Mouse (Mus musculus): ENCODE measurements around the gene Gm20696. TPM values are rescaled to one million over a fixed set of nuclear protein-coding genes. Genes with fewer than 3 reads are reported as not detected.

Gm20696 gene
- polyA plus RNA-seq, 1 experiment: 5.7 TPM

GRCm38 (mm10) chr6:99600886-99601285 is 65.7 kb downstream of the Gm20696 start:
- no peaks in the 10 kb centered on the region for H3K4me1 ChIP-seq (ENCODE audit: control insufficient read depth, insufficient read depth, low read length)
- H3K27ac ChIP-seq (ENCODE audit: control insufficient read depth, insufficient read depth, low read depth, low read length, poor library complexity): no peak overlapping the region
- WGBS: 45% methylated on average over 8 of the region's 8 CpGs
- TF ChIP-seq CTCF (IDR thresholded peaks at IDR 0.05; ENCODE audit: control insufficient read depth, insufficient read depth, low read length) (no peak), POLR2A (IDR thresholded peaks at IDR 0.05; ENCODE audit: borderline replicate concordance, control insufficient read depth, low read depth, low read length) (no peak)
- H3K4me3 ChIP-seq (replicated peaks; ENCODE audit: control insufficient read depth, low read depth, low read length): no peak overlapping the region

DNA sequence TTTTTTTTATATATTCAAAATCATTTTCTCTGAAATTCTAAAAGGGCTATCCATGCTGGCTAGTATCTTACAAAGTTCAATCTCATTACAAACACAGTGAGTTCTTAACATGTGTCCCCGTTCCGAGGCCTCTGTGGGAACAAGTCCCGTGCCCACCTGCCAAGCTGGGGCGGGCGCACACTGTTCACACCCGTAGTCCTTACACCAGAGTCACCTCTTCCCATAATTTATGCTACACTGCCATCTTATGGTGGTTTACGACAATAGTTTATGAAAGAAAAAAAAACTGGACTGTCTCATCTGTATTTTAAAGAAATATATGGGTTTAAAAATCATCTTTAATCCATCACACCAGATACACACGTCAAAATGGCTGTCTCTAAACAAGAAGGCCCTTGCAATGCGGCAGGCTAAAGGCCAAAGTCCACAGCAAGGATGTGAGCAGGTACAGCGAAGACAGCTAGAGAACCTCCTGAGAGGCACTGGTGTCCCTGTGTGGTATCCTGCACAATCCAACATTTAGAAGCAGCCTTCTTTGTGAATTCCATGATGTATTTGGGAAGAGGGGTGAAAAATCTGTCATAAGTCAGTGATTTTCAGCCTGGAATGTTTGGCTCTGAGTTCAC is 66.3 kb downstream of the Gm20696 start:
- TF ChIP-seq CTCF (IDR thresholded peaks at IDR 0.05; ENCODE audit: control insufficient read depth, insufficient read depth, low read length): peak; percentile 33; the same call in 1 of the 2 replicates
- TF ChIP-seq POLR2A (IDR thresholded peaks at IDR 0.05; ENCODE audit: borderline replicate concordance, control insufficient read depth, low read depth, low read length): no peak
- Histone ChIP-seq H3K4me1 (ENCODE audit: control insufficient read depth, insufficient read depth, low read length) (no peaks in the 10 kb centered on the region), H3K4me3 (replicated peaks; ENCODE audit: control insufficient read depth, low read depth, low read length) (no peak overlapping the region), H3K27ac (ENCODE audit: control insufficient read depth, insufficient read depth, low read depth, low read length, poor library complexity) (no peak overlapping the region)
- WGBS: 19% methylated on average over 10 of the region's 10 CpGs

- Histone ChIP-seq H3K4me1 (ENCODE audit: control insufficient read depth, insufficient read depth, low read length) (no peaks in the 10 kb centered on the region), H3K4me3 (replicated peaks; ENCODE audit: control insufficient read depth, low read depth, low read length) (no peak overlapping the region), H3K27ac (ENCODE audit: control insufficient read depth, insufficient read depth, low read depth, low read length, poor library complexity) (no peak overlapping the region)
- TF ChIP-seq CTCF (IDR thresholded peaks at IDR 0.05; ENCODE audit: control insufficient read depth, insufficient read depth, low read length) (no peak), POLR2A (IDR thresholded peaks at IDR 0.05; ENCODE audit: borderline replicate concordance, control insufficient read depth, low read depth, low read length) (no peak)
- 67% methylated on average over 8 of the region's 8 CpGs for WGBS
These were observed 66.9 kb downstream of the Gm20696 start for GRCm38 (mm10) chr6:99599651-99600050.

GRCm38 (mm10) chr6:99599229-99599628 is 67.4 kb downstream of the Gm20696 start:
- no peak for TF ChIP-seq POLR2A (IDR thresholded peaks at IDR 0.05; ENCODE audit: borderline replicate concordance, control insufficient read depth, low read depth, low read length)
- no peak for TF ChIP-seq CTCF (IDR thresholded peaks at IDR 0.05; ENCODE audit: control insufficient read depth, insufficient read depth, low read length)
- 83% methylated on average over 5 of the region's 5 CpGs for WGBS
- no peak overlapping the region for H3K4me3 ChIP-seq (replicated peaks; ENCODE audit: control insufficient read depth, low read depth, low read length)

DNA sequence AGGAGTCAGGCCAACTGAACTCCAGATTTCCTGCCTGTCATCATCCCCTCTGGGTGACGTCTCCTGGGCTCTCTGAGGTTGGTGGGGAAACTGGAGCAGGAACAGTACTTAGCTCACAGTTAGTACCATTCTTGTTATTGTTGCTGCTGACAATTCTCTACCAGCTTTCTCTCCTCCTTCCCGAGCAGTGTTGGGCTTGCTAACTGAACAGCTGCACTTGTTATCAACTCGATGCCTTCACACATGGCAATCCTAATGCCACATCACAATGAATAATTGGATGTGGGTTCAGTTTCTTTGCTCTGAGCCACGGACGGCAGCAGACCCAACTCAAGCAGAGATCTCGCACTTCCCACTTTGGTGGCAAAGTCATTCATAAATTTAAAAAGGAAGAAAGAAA is 89.6 kb downstream of the Gm20696 start:
- H3K4me3 ChIP-seq (replicated peaks; ENCODE audit: control insufficient read depth, low read depth, low read length): no peak overlapping the region
- WGBS: 38% methylated on average over 6 of the region's 6 CpGs
- TF ChIP-seq CTCF (IDR thresholded peaks at IDR 0.05; ENCODE audit: control insufficient read depth, insufficient read depth, low read length) (no peak), POLR2A (IDR thresholded peaks at IDR 0.05; ENCODE audit: borderline replicate concordance, control insufficient read depth, low read depth, low read length) (no peak)
- H3K27ac ChIP-seq (ENCODE audit: control insufficient read depth, insufficient read depth, low read depth, low read length, poor library complexity): no peak overlapping the region
- no peaks in the 10 kb centered on the region for H3K4me1 ChIP-seq (ENCODE audit: control insufficient read depth, insufficient read depth, low read length)

More at GRCm38 (mm10) chr6:99599229-99599628, 67.4 kb downstream of the Gm20696 start:
- H3K27ac ChIP-seq (ENCODE audit: control insufficient read depth, insufficient read depth, low read depth, low read length, poor library complexity): no peak overlapping the region
- no peaks in the 10 kb centered on the region for H3K4me1 ChIP-seq (ENCODE audit: control insufficient read depth, insufficient read depth, low read length)

DNA sequence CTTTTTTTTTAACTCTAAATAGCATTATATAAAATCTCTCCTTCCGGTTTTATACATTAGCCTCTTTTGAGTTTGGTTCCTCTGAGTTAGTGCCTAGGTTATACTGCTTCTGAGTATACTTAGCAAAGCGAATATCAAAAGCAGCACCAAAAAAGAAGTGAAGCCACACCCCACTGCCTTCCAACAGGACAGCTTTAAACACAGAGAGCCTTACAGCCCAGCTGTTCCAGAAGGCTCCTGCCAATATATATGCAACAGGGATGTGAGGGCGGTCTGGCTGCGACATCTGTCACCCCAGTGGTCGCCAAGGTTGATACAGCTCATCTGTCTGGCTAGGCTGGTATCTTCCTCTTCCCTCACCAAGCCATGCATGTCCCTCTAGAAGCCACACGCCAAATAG is 91.0 kb downstream of the Gm20696 start:
- Histone ChIP-seq H3K27ac (ENCODE audit: control insufficient read depth, insufficient read depth, low read depth, low read length, poor library complexity) (no peak overlapping the region), H3K4me3 (replicated peaks; ENCODE audit: control insufficient read depth, low read depth, low read length) (no peak overlapping the region), H3K4me1 (ENCODE audit: control insufficient read depth, insufficient read depth, low read length) (no peaks in the 10 kb centered on the region)
- 77% methylated on average over 6 of the region's 6 CpGs for WGBS
- TF ChIP-seq CTCF (IDR thresholded peaks at IDR 0.05; ENCODE audit: control insufficient read depth, insufficient read depth, low read length): no peak
- no peak for TF ChIP-seq POLR2A (IDR thresholded peaks at IDR 0.05; ENCODE audit: borderline replicate concordance, control insufficient read depth, low read depth, low read length)

GRCm38 (mm10) chr6:99573343-99573742 is 93.3 kb downstream of the Gm20696 start:
- Histone ChIP-seq H3K4me1 (ENCODE audit: control insufficient read depth, insufficient read depth, low read length) (no peaks in the 10 kb centered on the region), H3K4me3 (replicated peaks; ENCODE audit: control insufficient read depth, low read depth, low read length) (no peak overlapping the region), H3K27ac (ENCODE audit: control insufficient read depth, insufficient read depth, low read depth, low read length, poor library complexity) (no peak overlapping the region)
- WGBS: 70% methylated on average over 2 of the region's 2 CpGs
- TF ChIP-seq CTCF (IDR thresholded peaks at IDR 0.05; ENCODE audit: control insufficient read depth, insufficient read depth, low read length): no peak
- TF ChIP-seq POLR2A (IDR thresholded peaks at IDR 0.05; ENCODE audit: borderline replicate concordance, control insufficient read depth, low read depth, low read length): no peak

DNA sequence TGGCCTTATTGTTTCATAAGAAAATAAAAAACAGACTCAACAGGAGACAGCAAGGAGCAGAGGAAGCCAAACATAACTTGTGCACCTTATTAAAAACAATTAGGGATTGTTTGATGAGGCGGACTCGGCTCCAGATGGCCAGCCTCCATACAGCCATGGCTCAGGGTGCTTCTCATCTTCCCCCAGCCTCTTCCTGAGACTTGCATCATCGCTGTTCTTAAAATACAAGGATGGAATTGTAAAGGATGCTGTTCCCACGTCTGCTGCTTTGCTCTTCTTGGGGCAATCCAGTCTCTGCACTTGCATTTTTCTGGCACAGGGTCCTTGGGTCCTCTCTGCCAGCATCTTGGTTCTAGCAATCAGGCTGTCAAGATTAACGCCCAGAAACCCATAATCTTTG is 94.5 kb downstream of the Gm20696 start:
- Histone ChIP-seq H3K4me3 (replicated peaks; ENCODE audit: control insufficient read depth, low read depth, low read length) (no peak overlapping the region), H3K4me1 (ENCODE audit: control insufficient read depth, insufficient read depth, low read length) (no peaks in the 10 kb centered on the region), H3K27ac (ENCODE audit: control insufficient read depth, insufficient read depth, low read depth, low read length, poor library complexity) (no peak overlapping the region)
- WGBS: 80% methylated on average over 5 of the region's 5 CpGs
- no peak for TF ChIP-seq POLR2A (IDR thresholded peaks at IDR 0.05; ENCODE audit: borderline replicate concordance, control insufficient read depth, low read depth, low read length)
- TF ChIP-seq CTCF (IDR thresholded peaks at IDR 0.05; ENCODE audit: control insufficient read depth, insufficient read depth, low read length): no peak

- no peak for TF ChIP-seq POLR2A (IDR thresholded peaks at IDR 0.05; ENCODE audit: borderline replicate concordance, control insufficient read depth, low read depth, low read length)
- no peak for TF ChIP-seq CTCF (IDR thresholded peaks at IDR 0.05; ENCODE audit: control insufficient read depth, insufficient read depth, low read length)
- 81% methylated on average over 8 of the region's 8 CpGs for WGBS
- H3K4me1 ChIP-seq (ENCODE audit: control insufficient read depth, insufficient read depth, low read length): no peaks in the 10 kb centered on the region
These were observed 99.7 kb downstream of the Gm20696 start for GRCm38 (mm10) chr6:99566921-99567320.

More at GRCm38 (mm10) chr6:99566921-99567320, 99.7 kb downstream of the Gm20696 start:
- no peak overlapping the region for H3K4me3 ChIP-seq (replicated peaks; ENCODE audit: control insufficient read depth, low read depth, low read length)
- H3K27ac ChIP-seq (ENCODE audit: control insufficient read depth, insufficient read depth, low read depth, low read length, poor library complexity): no peak overlapping the region
